Mouse (Mus musculus) MEL (cell line): Measurements from ENCODE around the gene Arhgef17. TPM values are rescaled to one million over a fixed set of nuclear protein-coding genes. Genes with fewer than 3 reads are reported as not detected.

Experiments used
- DNase-seq: peaks from one replicate; pipeline ENCODE4 v3.0.0; 2011; ENCODE audit warnings: low read depth, low spot score
- H3K27ac ChIP-seq: 2 replicates; pipeline ENCODE4 v1.5.1; 2012; ENCODE audit warnings: low read depth, mild to moderate bottlenecking, control low read depth, low read length, moderate library complexity; ENCODE audit not compliant: control insufficient read depth
- H3K27me3 ChIP-seq, 2 experiments: fragments of 150-350 bp in 1 of 2; sonication (generic) in 1 of 2; 2 replicates each; pipeline ENCODE4 v1.6.1; 2012; ENCODE audit warnings: low read length in 2 of 2, mild to moderate bottlenecking in 2 of 2, improper control_type of control experiment in 1 of 2, moderate library complexity in 1 of 2; ENCODE audit not compliant: insufficient read depth in 2 of 2, control insufficient read depth in 1 of 2
- H3K36me3 ChIP-seq, 2 experiments: 2 replicates each; pipeline ENCODE4 v1.6.1; 2012 to 2014; ENCODE audit warnings: low read length in 2 of 2, improper control_type of control experiment in 1 of 2, inconsistent platforms in 1 of 2, mild to moderate bottlenecking in 1 of 2; ENCODE audit not compliant: insufficient read depth in 2 of 2, control insufficient read depth in 1 of 2
- H3K4me1 ChIP-seq, 2 experiments: fragments of 150-350 bp in 1 of 2; sonication (generic) in 1 of 2; 2 replicates each; pipeline ENCODE4 v1.6.1; 2012; ENCODE audit warnings: low read length in 2 of 2, improper control_type of control experiment in 1 of 2, mild to moderate bottlenecking in 1 of 2; ENCODE audit not compliant: insufficient read depth in 2 of 2, control insufficient read depth in 1 of 2
- H3K4me3 ChIP-seq, 2 experiments: fragments of 150-350 bp in 1 of 2; sonication (generic) in 1 of 2; 2 replicates each; pipeline ENCODE4 v1.5.1; 2012; ENCODE audit warnings: low read depth in 2 of 2, low read length in 2 of 2, mild to moderate bottlenecking in 2 of 2, moderate library complexity in 2 of 2, control low read depth in 1 of 2, improper control_type of control experiment in 1 of 2; ENCODE audit not compliant: control insufficient read depth in 1 of 2, insufficient read depth in 1 of 2
- H3K79me2 ChIP-seq: 2 replicates; pipeline ENCODE4 v1.6.1; 2012; ENCODE audit warnings: mild to moderate bottlenecking, low read length, moderate library complexity; ENCODE audit not compliant: control insufficient read depth, poor library complexity, insufficient read depth
- H3K9ac ChIP-seq: 2 replicates; pipeline ENCODE4 v1.6.1; 2012; ENCODE audit warnings: low read depth, mild to moderate bottlenecking, control low read depth, low read length, moderate library complexity; ENCODE audit not compliant: control insufficient read depth, poor library complexity, severe bottlenecking
- H3K9me3 ChIP-seq: fragments of 150-350 bp; sonication (generic); replicated peaks from 2 replicates; pipeline ENCODE4 v1.6.1; 2012; ENCODE audit warnings: mild to moderate bottlenecking, low read length, improper control_type of control experiment, moderate library complexity; ENCODE audit not compliant: insufficient read depth
- BHLHE40 ChIP-seq: IDR thresholded peaks from 2 replicates; pipeline ENCODE4 v1.6.1; 2012; ENCODE audit warnings: low read depth, mild to moderate bottlenecking, inconsistent platforms, low read length, improper control_type of control experiment, borderline replicate concordance
- CTCF ChIP-seq, 3 experiments: IDR thresholded peaks in 2 of 3; conservative IDR thresholded peaks in 1 of 3; 2 replicates each; pipeline ENCODE4 v1.5.1; 2011 to 2012; ENCODE audit warnings: low read length in 3 of 3, low read depth in 2 of 3, mild to moderate bottlenecking in 2 of 3, improper control_type of control experiment in 1 of 3, inconsistent platforms in 1 of 3, mixed read lengths in 1 of 3, moderate library complexity in 1 of 3; ENCODE audit not compliant: control insufficient read depth in 1 of 3, insufficient read depth in 1 of 3, poor library complexity in 1 of 3, severe bottlenecking in 1 of 3
- E2F4 ChIP-seq: IDR thresholded peaks from 2 replicates; pipeline ENCODE4 v1.6.1; 2011; ENCODE audit warnings: low read depth, low read length, improper control_type of control experiment, borderline replicate concordance
- ELF1 ChIP-seq: IDR thresholded peaks from 2 replicates; pipeline ENCODE4 v1.6.1; 2014; ENCODE audit warnings: low read depth, mild to moderate bottlenecking, inconsistent platforms, low read length, improper control_type of control experiment, moderate library complexity
- GABPA ChIP-seq: IDR thresholded peaks from 2 replicates; pipeline ENCODE4 v1.6.1; 2012; ENCODE audit warnings: low read depth, mild to moderate bottlenecking, inconsistent platforms, low read length, improper control_type of control experiment, moderate library complexity
- GATA1 ChIP-seq: IDR thresholded peaks from 2 replicates; pipeline ENCODE4 v1.6.1; 2011; ENCODE audit warnings: low read depth, low read length, improper control_type of control experiment
- HCFC1 ChIP-seq: IDR thresholded peaks from 2 replicates; pipeline ENCODE4 v1.6.1; 2012; ENCODE audit warnings: low read depth, mild to moderate bottlenecking, inconsistent platforms, low read length, improper control_type of control experiment, moderate library complexity
- JUND ChIP-seq: IDR thresholded peaks from 2 replicates; pipeline ENCODE4 v1.6.1; 2011; ENCODE audit warnings: low read depth, mild to moderate bottlenecking, improper control_type of control experiment, low read length
- KAT2A ChIP-seq: conservative IDR thresholded peaks from 2 replicates; pipeline ENCODE4 v1.6.1; 2012; ENCODE audit warnings: low read depth, low read length, improper control_type of control experiment, inconsistent platforms
- MAFK ChIP-seq: IDR thresholded peaks from 2 replicates; pipeline ENCODE4 v1.6.1; 2011; ENCODE audit warnings: low read depth, mild to moderate bottlenecking, low read length, improper control_type of control experiment, borderline replicate concordance
- MAX ChIP-seq: IDR thresholded peaks from 2 replicates; pipeline ENCODE4 v1.6.1; 2011; ENCODE audit warnings: low read length, improper control_type of control experiment
- MEF2A ChIP-seq: IDR thresholded peaks from 2 replicates; pipeline ENCODE4 v1.6.1; 2014; ENCODE audit warnings: low read depth, mild to moderate bottlenecking, inconsistent platforms, low read length, improper control_type of control experiment; ENCODE audit not compliant: poor library complexity, insufficient replicate concordance, severe bottlenecking; ENCODE audit errors: extremely low read depth
- MXI1 ChIP-seq: IDR thresholded peaks from 2 replicates; pipeline ENCODE4 v1.6.1; 2011; ENCODE audit warnings: mild to moderate bottlenecking, low read depth, low read length, improper control_type of control experiment
- MYB ChIP-seq: IDR thresholded peaks from 2 replicates; pipeline ENCODE4 v1.6.1; 2011; ENCODE audit warnings: mild to moderate bottlenecking, low read depth, low read length, improper control_type of control experiment
- MYC ChIP-seq: IDR thresholded peaks from 2 replicates; pipeline ENCODE4 v1.6.1; 2011; ENCODE audit warnings: low read depth, mild to moderate bottlenecking, low read length, improper control_type of control experiment, moderate library complexity
- NELFE ChIP-seq: IDR thresholded peaks from 2 replicates; pipeline ENCODE4 v1.6.1; 2011; ENCODE audit warnings: low read depth, low read length, improper control_type of control experiment
- POLR2AphosphoS2 ChIP-seq: IDR thresholded peaks from 2 replicates; pipeline ENCODE4 v1.6.1; 2011; ENCODE audit warnings: low read length, improper control_type of control experiment
- POLR2AphosphoS5 ChIP-seq: IDR thresholded peaks from 2 replicates; pipeline ENCODE4 v1.6.1; 2012; ENCODE audit warnings: low read depth, borderline replicate concordance, mild to moderate bottlenecking, inconsistent platforms, low read length, moderate library complexity, mixed read lengths
- RAD21 ChIP-seq: IDR thresholded peaks from 2 replicates; pipeline ENCODE4 v1.6.1; 2011; ENCODE audit warnings: mild to moderate bottlenecking, low read depth, low read length, improper control_type of control experiment
- RCOR1 ChIP-seq: IDR thresholded peaks from 2 replicates; pipeline ENCODE4 v1.6.1; 2012; ENCODE audit warnings: low read depth, mild to moderate bottlenecking, inconsistent platforms, low read length, improper control_type of control experiment
- SIN3A ChIP-seq: IDR thresholded peaks from 2 replicates; pipeline ENCODE4 v1.6.1; 2012; ENCODE audit warnings: low read length, improper control_type of control experiment, inconsistent platforms
- SMC3 ChIP-seq: IDR thresholded peaks from 2 replicates; pipeline ENCODE4 v1.6.1; 2011; ENCODE audit warnings: low read depth, low read length, improper control_type of control experiment
- TAL1 ChIP-seq: IDR thresholded peaks from 2 replicates; pipeline ENCODE4 v1.6.1; 2012; ENCODE audit warnings: mild to moderate bottlenecking, inconsistent platforms, low read length, moderate library complexity, mixed read lengths
- TBP ChIP-seq: IDR thresholded peaks from 2 replicates; pipeline ENCODE4 v1.8.0; 2011; ENCODE audit warnings: low read depth, low read length, improper control_type of control experiment
- USF1 ChIP-seq: IDR thresholded peaks from 2 replicates; pipeline ENCODE4 v1.6.1; 2014; ENCODE audit warnings: low read depth, mild to moderate bottlenecking, inconsistent platforms, low read length, improper control_type of control experiment, moderate library complexity
- ZC3H11A ChIP-seq: IDR thresholded peaks from 2 replicates; pipeline ENCODE4 v1.6.1; 2012; ENCODE audit warnings: low read depth, mild to moderate bottlenecking, inconsistent platforms, low read length, improper control_type of control experiment
- ZKSCAN1 ChIP-seq: IDR thresholded peaks from 2 replicates; pipeline ENCODE4 v1.6.1; 2012; ENCODE audit warnings: low read depth, mild to moderate bottlenecking, inconsistent platforms, low read length, improper control_type of control experiment, moderate library complexity
- ZMIZ1 ChIP-seq: IDR thresholded peaks from 2 replicates; pipeline ENCODE4 v1.6.1; 2012; ENCODE audit warnings: low read depth, mild to moderate bottlenecking, inconsistent platforms, low read length, improper control_type of control experiment, moderate library complexity
- polyA plus RNA-seq, 2 experiments: library from polyadenylated mRNA; stranded (reverse) in 1 of 2; unstranded in 1 of 2; fragments of >175 nt in 1 of 2; fragments of >200 nt in 1 of 2; gene quantifications; 2 replicates each; pipeline versions ENCODE4 v1.2.1 to v1.2.4; 2012; ENCODE audit warnings: low replicate concordance in 2 of 2, low read depth in 1 of 2; ENCODE audit not compliant: insufficient read length in 2 of 2, insufficient read depth in 1 of 2, missing spikeins in 1 of 2
- total RNA-seq: library from RNA; depleted of rRNA; stranded (reverse); fragments of 300-350 nt; gene quantifications from 2 replicates; pipeline ENCODE4 v1.2.3, GENCODE M21; 2012

Arhgef17 gene
- total and polyA plus RNA-seq, 3 experiments, result under 0.01 TPM; not detected in 2

DNA sequence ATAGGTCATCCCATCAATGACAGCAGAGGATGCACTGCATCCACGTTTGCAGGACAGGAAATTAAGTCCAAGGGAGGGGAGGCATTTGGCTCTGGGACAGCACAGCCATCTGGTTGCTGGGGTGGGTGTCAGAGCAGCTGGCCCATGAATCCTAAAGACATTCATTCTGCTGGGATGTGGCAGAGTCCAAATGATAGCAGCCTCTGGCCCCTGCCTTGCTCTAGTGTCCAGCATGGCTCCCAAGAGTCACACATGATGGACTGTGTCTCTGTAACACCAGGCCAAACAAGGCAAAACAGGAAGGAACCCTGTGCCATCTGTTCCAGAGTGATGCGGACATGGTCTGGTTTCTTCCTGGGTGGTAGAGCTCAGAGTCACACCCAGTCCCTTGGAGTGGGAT, 20.0 kb upstream of the Arhgef17 start:
- Histone ChIP-seq H3K4me1 (0 out of 4 replicates have a peak, but pooled peaks cover 0 to 6% of the 10 kb centered on the region in 2 experiments), H3K36me3 (no peaks in the 10 kb centered on the region), H3K4me3 (no peak overlapping the region), H3K27ac (no peak overlapping the region), H3K27me3 (peaks cover 1 to 6% of the 10 kb centered on the region in 2 experiments; a peak in 2 of 4 replicates), H3K9me3 (no peaks in the 10 kb centered on the region), H3K9ac (no peak overlapping the region), H3K79me2 (no peaks in the 10 kb centered on the region)
- no peak for DNase-seq
- TF ChIP-seq E2F4, result no peak
- TF ChIP-seq MXI1, result no peak
- no peak for TF ChIP-seq POLR2AphosphoS2
- TF ChIP-seq BHLHE40, result no peak
- no peak for TF ChIP-seq MYB
- no peak for TF ChIP-seq POLR2AphosphoS5
- no peak for TF ChIP-seq NELFE
- no peak for TF ChIP-seq MAX
- no peak for TF ChIP-seq TAL1
- TF ChIP-seq CTCF (IDR thresholded peaks at IDR 0.05 in 2 of 3, conservative IDR thresholded peaks at IDR 0.05 in 1 of 3; ENCODE audit: control insufficient read depth in 1 of 3, insufficient read depth in 1 of 3, low read depth in 2 of 3, low read length in 3 of 3, poor library complexity in 1 of 3, severe bottlenecking in 1 of 3), result no peak
- TF ChIP-seq ZMIZ1, result no peak
- TF ChIP-seq JUND, result no peak
- no peak for TF ChIP-seq RAD21
- TF ChIP-seq SMC3, result no peak
- no peak for TF ChIP-seq ZC3H11A
- TF ChIP-seq GABPA, result no peak
- TF ChIP-seq GATA1, result no peak
- TF ChIP-seq HCFC1, result no peak
- TF ChIP-seq MAFK, result no peak

DNA sequence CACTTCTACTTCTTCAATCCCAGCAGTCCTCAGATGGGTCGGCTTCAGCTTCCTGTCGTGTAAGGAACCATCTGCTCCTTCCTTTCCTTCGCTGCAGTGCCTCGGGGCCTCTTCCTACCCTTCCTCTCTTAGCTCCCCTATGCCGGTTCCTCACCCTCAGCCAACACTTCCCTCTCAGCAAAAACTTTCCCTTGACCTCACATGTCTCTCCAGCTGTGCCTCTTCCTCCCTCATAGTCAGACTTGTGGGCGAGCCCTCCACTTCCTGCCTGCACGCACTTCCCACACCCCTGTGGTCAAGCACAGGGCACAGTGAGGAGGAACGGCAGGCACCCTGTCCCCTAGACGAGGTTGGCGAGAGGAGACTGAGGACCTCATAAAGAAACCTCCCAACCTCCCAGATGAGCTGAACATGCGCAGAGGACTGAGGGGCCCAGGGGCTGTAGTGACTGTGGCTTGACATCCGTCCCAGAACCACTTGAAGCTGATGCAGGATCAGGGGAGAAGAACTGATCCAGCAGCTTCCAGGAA, 18.6 kb upstream of the Arhgef17 start:
- no peak overlapping the region for H3K27ac ChIP-seq
- TF ChIP-seq POLR2AphosphoS2 (no peak), MYC (0 out of 2 replicates have a peak, but pooled peaks have one; percentile 18), ELF1 (no peak), ZKSCAN1 (no peak), RAD21 (no peak), SIN3A (no peak), HCFC1 (no peak), KAT2A (no peak), MEF2A (no peak), CTCF (IDR thresholded peaks at IDR 0.05 in 2 of 3, conservative IDR thresholded peaks at IDR 0.05 in 1 of 3; ENCODE audit: control insufficient read depth in 1 of 3, insufficient read depth in 1 of 3, low read depth in 2 of 3, low read length in 3 of 3, poor library complexity in 1 of 3, severe bottlenecking in 1 of 3) (no peak), TBP (peak; percentile 94), USF1 (no peak), RCOR1 (no peak), MAFK (no peak), NELFE (no peak)
- H3K79me2 ChIP-seq, result no peaks in the 10 kb centered on the region
- peaks cover 1 to 6% of the 10 kb centered on the region in 2 experiments; a peak in 2 of 4 replicates for H3K27me3 ChIP-seq
- H3K4me1 ChIP-seq, result 0 out of 4 replicates have a peak, but pooled peaks cover 0 to 6% of the 10 kb centered on the region in 2 experiments
- H3K9ac ChIP-seq, result no peak overlapping the region; the same call in 1 of the 2 replicates
- H3K9me3 ChIP-seq, result no peaks in the 10 kb centered on the region
- H3K4me3 ChIP-seq, result no peak overlapping the region; a peak in 1 of 4 replicates
- H3K36me3 ChIP-seq, result no peaks in the 10 kb centered on the region
- DNase-seq, result peak; percentile 30
